Mouse (Mus musculus): ENCODE results near the gene Nfasc.
A peak's percentile ranks its signal among the peaks of the same experiment; 100 is the strongest.

Gene Nfasc

GRCm38 (mm10) chr1:132650680-132651079 lies 90.9 kb downstream of the Nfasc start:
- DNase-seq (ENCODE audit: extremely low spot score), result no peak

- no peak for DNase-seq (ENCODE audit: extremely low spot score)
Measured at GRCm38 (mm10) chr1:132647958-132648357, 93.6 kb downstream of the Nfasc start.

GRCm38 (mm10) chr1:132641049-132641795 lies 100.4 kb downstream of the Nfasc start:
- no peak for DNase-seq (ENCODE audit: extremely low spot score)

- no peak for DNase-seq (ENCODE audit: extremely low spot score)
Measured at GRCm38 (mm10) chr1:132640256-132640655, 101.3 kb downstream of the Nfasc start.

- no peak for DNase-seq (ENCODE audit: extremely low spot score)
Measured at GRCm38 (mm10) chr1:132637346-132637745, 104.3 kb downstream of the Nfasc start.

GRCm38 (mm10) chr1:132629611-132630370 lies 111.8 kb downstream of the Nfasc start:
- no peak for DNase-seq (ENCODE audit: extremely low spot score)

- no peak for DNase-seq (ENCODE audit: extremely low spot score)
Measured at GRCm38 (mm10) chr1:132628599-132628998, 113.0 kb downstream of the Nfasc start.

- no peak for DNase-seq (ENCODE audit: extremely low spot score)
Measured at GRCm38 (mm10) chr1:132628183-132628582, 113.4 kb downstream of the Nfasc start.

- DNase-seq (ENCODE audit: extremely low spot score), result no peak
Measured at GRCm38 (mm10) chr1:132626125-132626756, 115.4 kb downstream of the Nfasc start.

- DNase-seq (ENCODE audit: extremely low spot score), result no peak
Measured at GRCm38 (mm10) chr1:132625034-132625433, 116.6 kb downstream of the Nfasc start.

- DNase-seq (ENCODE audit: extremely low spot score), result peak; percentile 41
Measured at GRCm38 (mm10) chr1:132624466-132624865, 117.1 kb downstream of the Nfasc start.

- no peak for DNase-seq (ENCODE audit: extremely low spot score)
Measured at GRCm38 (mm10) chr1:132623641-132624336, 117.8 kb downstream of the Nfasc start.

- no peak for DNase-seq (ENCODE audit: extremely low spot score)
Measured at GRCm38 (mm10) chr1:132612066-132612465, 129.5 kb downstream of the Nfasc start.

- DNase-seq (ENCODE audit: extremely low spot score), result peak; percentile 67
Measured at GRCm38 (mm10) chr1:132609048-132609634, 132.5 kb downstream of the Nfasc start.

- no peak for DNase-seq (ENCODE audit: extremely low spot score)
Measured at GRCm38 (mm10) chr1:132602161-132602560, 139.4 kb downstream of the Nfasc start.

GRCm38 (mm10) chr1:132598024-132598423 lies 143.6 kb downstream of the Nfasc start:
- no peak for DNase-seq (ENCODE audit: extremely low spot score)

- no peak for DNase-seq (ENCODE audit: extremely low spot score)
Measured at GRCm38 (mm10) chr1:132595741-132596140, 145.9 kb downstream of the Nfasc start.

- peak; percentile 70 for DNase-seq (ENCODE audit: extremely low spot score)
Measured at GRCm38 (mm10) chr1:132594587-132594986, 147.0 kb downstream of the Nfasc start.

GRCm38 (mm10) chr1:132592145-132592544 lies 149.5 kb downstream of the Nfasc start:
- no peak for DNase-seq (ENCODE audit: extremely low spot score)

- no peak for DNase-seq (ENCODE audit: extremely low spot score)
Measured at GRCm38 (mm10) chr1:132591399-132591930, 150.1 kb downstream of the Nfasc start.

GRCm38 (mm10) chr1:132586679-132587201 lies 154.9 kb downstream of the Nfasc start:
- DNase-seq (ENCODE audit: extremely low spot score), result no peak

Measured in embryo, embryonic 9.5 days (tissue).